Mouse (Mus musculus) thymus, postnatal 25 days (tissue): Measurements from ENCODE around the gene Zrsr1.

Experiments used
- DNase-seq: peaks from one replicate; pipeline ENCODE4 v3.0.0; 2022

Gene Zrsr1

GRCm38 (mm10) chr11:22971835-22972709, at the start of gene Zrsr1:
TSS of gene Zrsr1 (plus strand) at chr11:22972005.
- peak; percentile 61 for DNase-seq

- no peak for DNase-seq
Measured at GRCm38 (mm10) chr11:22922546-22922945, 49.3 kb upstream of the Zrsr1 start.

GRCm38 (mm10) chr11:22923606-22924005, 48.2 kb upstream of the Zrsr1 start:
- no peak for DNase-seq

GRCm38 (mm10) chr11:22928586-22929169, 43.1 kb upstream of the Zrsr1 start:
- DNase-seq, result peak; percentile 28

GRCm38 (mm10) chr11:22930129-22930528, 41.7 kb upstream of the Zrsr1 start:
- DNase-seq, result no peak

GRCm38 (mm10) chr11:22931320-22931905, 40.4 kb upstream of the Zrsr1 start:
- no peak for DNase-seq

GRCm38 (mm10) chr11:22932167-22932566, 39.6 kb upstream of the Zrsr1 start:
- no peak for DNase-seq

- DNase-seq, result peak; percentile 47
Measured at GRCm38 (mm10) chr11:22936446-22937125, 35.2 kb upstream of the Zrsr1 start.

GRCm38 (mm10) chr11:22937716-22938316, 34.0 kb upstream of the Zrsr1 start:
- DNase-seq, result peak; percentile 64

- no peak for DNase-seq
Measured at GRCm38 (mm10) chr11:22938983-22939382, 32.8 kb upstream of the Zrsr1 start.

GRCm38 (mm10) chr11:22949101-22949500, 22.7 kb upstream of the Zrsr1 start:
- DNase-seq, result no peak

GRCm38 (mm10) chr11:22950131-22950530, 21.7 kb upstream of the Zrsr1 start:
- DNase-seq, result no peak

- DNase-seq, result no peak
Measured at GRCm38 (mm10) chr11:22952668-22953067, 19.1 kb upstream of the Zrsr1 start.

GRCm38 (mm10) chr11:22956346-22956745, 15.5 kb upstream of the Zrsr1 start:
- DNase-seq, result no peak

- DNase-seq, result peak; percentile 79
Measured at GRCm38 (mm10) chr11:22956830-22957229, 15.0 kb upstream of the Zrsr1 start.

- peak; percentile 27 for DNase-seq
Measured at GRCm38 (mm10) chr11:22957791-22958374, 13.9 kb upstream of the Zrsr1 start.

GRCm38 (mm10) chr11:22962101-22962500, 9.7 kb upstream of the Zrsr1 start:
- no peak for DNase-seq

- DNase-seq, result no peak
Measured at GRCm38 (mm10) chr11:22964401-22964800, 7.4 kb upstream of the Zrsr1 start.

- peak; percentile 27 for DNase-seq
Measured at GRCm38 (mm10) chr11:22965503-22965902, 6.3 kb upstream of the Zrsr1 start.

- no peak for DNase-seq
Measured at GRCm38 (mm10) chr11:22969486-22969885, 2.3 kb upstream of the Zrsr1 start.

GRCm38 (mm10) chr11:22970546-22970945, 1.3 kb upstream of the Zrsr1 start:
- DNase-seq, result no peak

GRCm38 (mm10) chr11:22972746-22973526, 1.1 kb downstream of the Zrsr1 start:
- peak; percentile 77 for DNase-seq
